Mouse (Mus musculus): Measurements from ENCODE around the gene Acox3.

Gene Acox3

DNA sequence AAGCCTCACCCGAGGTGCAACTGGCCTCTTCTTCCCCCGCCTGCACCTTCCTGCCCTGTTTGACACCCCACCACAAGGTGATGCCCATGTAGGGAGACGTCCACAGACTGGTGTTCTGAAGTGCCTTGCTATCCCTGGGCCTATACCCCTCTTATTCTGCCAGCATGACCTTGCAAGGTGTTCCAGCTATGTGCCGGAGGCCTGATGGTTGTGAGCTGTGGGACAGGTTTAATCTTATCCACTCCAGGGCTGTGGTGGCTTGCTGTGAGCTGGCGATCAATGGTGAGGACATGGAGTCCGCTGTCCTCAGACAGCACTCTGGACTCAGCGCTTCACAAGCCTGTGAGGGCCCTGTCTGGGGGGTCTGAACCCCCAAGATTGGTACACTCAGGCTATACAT is 27.5 kb downstream of the Acox3 start:
- no peak for DNase-seq (ENCODE audit: low read depth, low spot score)

DNA sequence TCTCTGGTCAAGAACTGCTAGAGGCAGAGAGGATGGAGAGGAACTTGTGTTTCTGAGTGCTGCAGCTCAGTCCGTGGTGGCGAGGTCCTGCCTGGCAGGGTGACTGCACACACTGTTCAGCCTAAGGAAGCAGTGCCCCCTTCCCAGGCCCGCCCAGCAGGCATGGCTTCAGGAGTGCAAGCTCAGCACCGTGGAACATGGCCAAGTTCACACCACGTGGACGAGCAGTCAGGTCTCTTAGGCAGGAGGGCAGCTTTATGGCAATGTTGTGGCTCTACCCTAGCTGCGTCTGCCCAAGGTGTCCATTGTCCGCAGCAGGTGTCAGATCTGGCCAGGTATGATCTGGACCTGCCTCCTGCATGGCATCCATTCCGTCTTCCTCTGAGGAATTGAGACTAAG is 28.3 kb downstream of the Acox3 start:
- DNase-seq (ENCODE audit: low read depth, low spot score), result no peak

DNA sequence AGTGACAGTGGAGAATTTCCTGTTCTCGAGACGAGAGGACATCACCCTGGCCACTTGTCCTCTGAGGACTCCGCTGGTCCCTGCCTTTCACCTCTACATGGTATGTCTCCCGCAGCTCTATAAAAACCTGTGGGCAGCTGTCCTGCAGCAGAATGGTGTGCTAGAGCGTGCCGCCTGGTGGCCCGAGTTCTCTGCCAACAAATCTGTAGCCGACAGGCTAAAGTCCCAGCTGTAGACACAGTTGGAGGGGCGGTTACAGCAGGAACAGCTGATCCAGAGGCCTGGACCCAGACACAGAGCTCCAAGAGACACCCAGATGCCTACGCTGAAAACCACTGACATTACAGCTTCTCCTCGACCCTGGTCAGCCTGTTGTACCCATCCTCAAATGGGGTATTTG is 29.1 kb downstream of the Acox3 start:
- DNase-seq (ENCODE audit: low read depth, low spot score), result no peak

- no peak for DNase-seq (ENCODE audit: low read depth, low spot score)
Observed at GRCm38 (mm10) chr5:35612722-35613121, 29.9 kb downstream of the Acox3 start.

GRCm38 (mm10) chr5:35616943-35617342 is 34.1 kb downstream of the Acox3 start:
- DNase-seq (ENCODE audit: low read depth, low spot score), result no peak

DNA sequence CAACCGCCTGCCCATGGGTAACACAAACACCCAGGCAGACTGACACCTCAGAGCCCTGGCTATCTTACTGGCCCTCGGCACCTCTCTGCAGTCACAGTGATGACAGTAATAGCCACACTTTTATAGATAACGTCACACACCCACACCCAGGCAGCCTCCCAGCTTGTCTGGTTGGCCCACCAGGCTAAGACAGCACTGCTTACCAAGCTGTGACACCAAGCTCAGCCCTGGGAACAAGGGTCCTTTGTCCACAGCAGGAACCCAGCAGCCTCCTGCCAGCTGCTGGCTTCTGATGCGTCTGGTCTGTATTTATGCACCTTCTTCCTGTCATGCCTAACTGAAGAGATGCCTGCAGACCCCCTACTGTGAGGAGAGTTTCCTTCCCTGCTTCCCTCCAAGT is 38.3 kb downstream of the Acox3 start:
- DNase-seq (ENCODE audit: low read depth, low spot score), result no peak

- DNase-seq (ENCODE audit: low read depth, low spot score), result no peak
Observed at GRCm38 (mm10) chr5:35623831-35624230, 41.0 kb downstream of the Acox3 start.

DNA sequence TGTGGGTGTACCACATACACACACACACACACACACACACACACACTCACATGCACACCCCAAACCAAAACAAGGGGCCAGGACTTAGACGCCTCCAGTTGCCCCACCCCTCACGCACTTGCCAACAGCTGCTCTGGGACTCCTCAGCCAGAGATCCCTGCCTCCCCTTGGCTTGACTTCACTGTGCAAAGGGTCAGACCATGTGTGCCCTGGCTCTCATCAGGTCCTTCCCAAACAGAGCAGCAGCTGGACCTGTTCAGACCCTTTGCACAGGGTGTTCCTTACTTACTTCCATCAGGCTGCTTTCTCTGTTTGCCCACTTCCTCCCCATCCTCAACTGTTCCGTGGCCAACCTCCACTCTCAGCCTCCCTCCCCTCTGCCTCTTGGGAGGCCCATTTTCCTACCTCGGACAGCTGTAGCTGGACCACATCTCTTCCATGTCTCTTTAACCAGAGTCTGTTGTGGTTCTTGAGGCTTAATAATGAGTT is 42.0 kb downstream of the Acox3 start:
- DNase-seq (ENCODE audit: low read depth, low spot score), result no peak

DNA sequence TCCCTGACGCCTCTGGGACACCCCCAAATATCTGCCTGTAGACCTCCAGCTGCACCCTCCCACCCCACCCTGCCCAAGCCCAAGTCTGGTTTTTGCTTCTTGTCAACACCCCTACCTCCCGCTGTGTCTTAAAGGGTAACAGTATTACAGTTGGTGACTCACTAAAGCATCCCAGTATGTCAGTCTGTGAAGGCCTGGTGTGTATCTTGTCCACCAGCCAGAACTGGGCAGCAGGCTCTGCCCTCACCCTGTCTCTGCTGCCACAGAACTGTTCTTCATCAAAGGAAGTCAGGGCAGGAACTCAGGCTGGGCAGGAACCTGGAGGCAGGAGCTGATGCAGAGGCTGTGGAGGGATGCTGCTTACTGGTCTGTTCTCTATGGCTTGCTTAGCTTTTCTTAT is 43.6 kb downstream of the Acox3 start:
- DNase-seq (ENCODE audit: low read depth, low spot score), result no peak

GRCm38 (mm10) chr5:35627307-35627840 is 44.5 kb downstream of the Acox3 start:
- no peak for DNase-seq (ENCODE audit: low read depth, low spot score)

DNA sequence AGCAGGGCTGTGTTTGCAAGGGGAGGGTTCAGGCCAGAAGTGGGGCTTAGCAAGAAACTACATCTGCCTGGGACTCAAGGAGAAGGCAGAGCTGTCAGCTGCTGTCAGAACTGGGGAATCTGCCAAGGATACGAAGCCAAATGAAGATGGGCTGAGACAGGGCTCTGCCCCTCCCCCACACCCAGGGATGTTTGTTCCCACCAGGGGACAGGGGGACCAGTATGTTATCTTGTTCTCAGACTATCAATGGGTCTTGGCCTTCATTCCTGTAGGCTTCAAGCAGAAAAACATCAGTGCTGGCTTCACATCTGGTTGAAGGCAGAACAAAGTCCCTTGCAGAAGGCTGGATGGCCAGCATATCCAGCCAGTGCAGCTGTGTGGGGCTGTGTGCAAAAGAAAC is 45.8 kb downstream of the Acox3 start:
- DNase-seq (ENCODE audit: low read depth, low spot score), result no peak

GRCm38 (mm10) chr5:35629333-35629732 is 46.5 kb downstream of the Acox3 start:
- DNase-seq (ENCODE audit: low read depth, low spot score), result no peak

DNA sequence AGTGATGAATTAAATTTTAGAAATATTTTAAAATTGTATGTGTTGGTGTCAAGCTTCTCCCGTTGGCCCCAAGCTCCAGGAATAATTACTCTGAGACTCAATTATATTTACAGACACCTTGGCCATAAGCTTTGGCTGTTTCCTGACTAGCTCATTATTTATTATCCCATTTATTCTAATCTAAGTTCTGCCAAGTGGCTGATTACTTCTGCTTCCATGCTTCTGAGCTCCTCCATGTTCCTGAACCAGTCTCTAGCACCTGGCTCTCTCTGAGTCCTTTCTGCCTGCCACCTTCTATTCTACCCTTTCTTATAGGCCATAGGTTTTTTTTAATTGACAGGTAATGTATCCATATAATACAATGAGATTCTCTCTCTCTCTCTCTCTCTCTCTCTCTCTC is 47.9 kb downstream of the Acox3 start:
- DNase-seq (ENCODE audit: low read depth, low spot score), result no peak

DNA sequence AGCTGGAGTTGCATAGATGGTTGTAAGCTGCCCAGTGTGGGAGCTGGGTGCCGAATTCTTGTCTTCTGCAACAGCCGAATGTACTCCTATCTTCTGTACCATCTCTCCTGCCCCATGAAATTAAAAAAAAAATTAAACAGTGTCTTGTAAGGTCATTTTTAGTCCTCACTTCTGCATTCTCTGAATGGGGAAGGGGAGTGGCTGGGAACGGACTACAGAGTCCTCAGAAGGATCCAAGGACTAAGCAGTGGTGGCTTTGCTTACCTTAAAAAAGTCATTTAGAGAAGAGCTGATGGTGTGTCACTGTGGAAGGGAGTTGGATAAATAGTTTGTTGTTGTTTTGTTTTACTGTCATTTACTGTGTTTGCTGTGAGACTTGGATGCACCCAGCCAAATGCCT is 48.4 kb downstream of the Acox3 start:
- DNase-seq (ENCODE audit: low read depth, low spot score), result no peak

DNA sequence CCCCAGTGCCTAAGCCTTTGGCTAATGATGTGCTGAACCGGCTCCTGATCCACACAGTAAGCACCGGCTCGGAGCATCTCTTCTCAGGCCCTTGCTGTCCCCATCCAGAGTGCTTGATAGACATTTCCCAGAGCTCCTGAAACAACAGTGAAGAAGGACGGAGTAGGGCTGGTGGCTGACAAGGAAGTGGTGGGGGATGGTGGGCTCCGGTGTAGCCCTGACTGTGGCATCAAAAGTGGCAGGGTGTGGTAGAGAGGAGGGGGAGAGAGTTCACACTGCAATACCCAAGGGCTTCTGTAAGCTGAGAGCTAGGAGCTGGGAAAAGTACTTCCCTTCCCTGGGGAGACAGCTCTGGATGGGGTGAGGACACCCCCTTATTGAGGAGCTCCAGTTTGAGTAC is 48.9 kb downstream of the Acox3 start:
- DNase-seq (ENCODE audit: low read depth, low spot score), result no peak

DNA sequence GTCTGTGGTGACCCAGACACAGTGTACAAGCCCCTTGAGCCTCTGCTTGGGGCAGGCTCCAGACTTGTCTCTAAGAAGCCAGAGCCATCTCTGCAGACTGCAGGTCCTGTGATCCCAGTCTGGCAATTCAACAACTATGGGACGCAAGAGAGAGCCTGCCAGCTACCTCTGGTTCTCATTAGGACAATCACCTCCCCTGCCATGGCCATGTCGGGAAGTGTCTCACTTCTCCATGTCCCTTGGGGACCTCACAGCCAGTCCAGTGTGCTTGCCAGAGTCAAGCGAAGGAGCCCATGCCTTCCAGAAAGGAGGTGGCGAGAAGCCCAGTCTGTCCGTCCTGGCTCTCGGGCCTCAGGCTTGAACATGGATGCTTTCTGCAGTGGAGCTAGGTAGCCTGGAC is 50.0 kb downstream of the Acox3 start:
- no peak for DNase-seq (ENCODE audit: low read depth, low spot score)

DNA sequence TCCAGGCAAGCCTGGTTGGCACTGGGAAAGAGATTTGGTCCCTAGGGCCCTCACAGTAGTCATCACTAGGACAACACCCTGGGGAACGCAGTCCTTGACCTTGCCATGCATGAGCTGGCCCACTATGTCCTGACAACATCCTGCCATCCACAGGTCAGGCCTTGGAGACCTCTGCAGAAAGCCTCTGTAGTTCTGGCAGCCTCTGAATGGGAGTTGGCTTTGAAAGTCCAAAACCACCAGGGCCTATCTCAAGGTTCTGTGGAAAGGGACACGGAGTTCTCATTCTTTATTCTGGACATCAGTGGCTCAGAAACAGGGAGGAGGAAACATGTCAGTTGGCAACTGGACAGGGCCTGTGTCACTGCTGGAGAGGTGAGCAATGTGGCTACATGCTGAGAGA is 53.2 kb downstream of the Acox3 start:
- DNase-seq (ENCODE audit: low read depth, low spot score), result no peak

DNA sequence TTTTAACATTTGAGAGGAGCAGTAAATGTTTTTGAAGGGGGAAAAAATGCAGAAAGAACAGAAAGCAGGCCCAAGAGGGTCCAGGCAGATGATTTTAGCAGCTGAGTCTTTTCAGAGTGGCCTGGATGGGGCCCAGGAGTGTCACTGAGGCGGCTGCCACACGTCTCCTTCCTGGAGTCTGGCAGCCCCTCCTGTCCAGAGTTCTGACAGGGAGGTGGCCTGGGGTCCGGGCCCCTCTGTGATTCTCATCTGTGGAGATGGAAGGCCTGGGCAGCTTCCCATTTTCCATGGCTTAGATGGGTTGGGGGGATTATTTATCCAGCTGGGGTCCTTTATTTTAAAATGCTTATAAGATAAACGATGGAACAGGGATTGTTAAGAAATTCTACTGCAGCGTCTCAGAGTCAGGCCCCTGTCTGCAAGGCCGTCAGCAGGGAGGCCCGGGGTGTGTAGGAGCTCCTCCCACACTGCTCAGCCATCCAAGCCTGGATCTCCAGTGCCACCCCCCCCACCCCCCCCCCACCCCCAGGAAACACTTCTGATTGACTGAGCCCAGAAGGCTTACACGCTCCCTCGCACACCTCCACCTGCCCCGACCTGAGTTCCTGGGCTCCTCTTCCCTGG is 59.2 kb downstream of the Acox3 start:
- no peak for DNase-seq (ENCODE audit: low read depth, low spot score)

- DNase-seq (ENCODE audit: low read depth, low spot score), result no peak
Observed at GRCm38 (mm10) chr5:35643401-35644048, 60.7 kb downstream of the Acox3 start.

DNA sequence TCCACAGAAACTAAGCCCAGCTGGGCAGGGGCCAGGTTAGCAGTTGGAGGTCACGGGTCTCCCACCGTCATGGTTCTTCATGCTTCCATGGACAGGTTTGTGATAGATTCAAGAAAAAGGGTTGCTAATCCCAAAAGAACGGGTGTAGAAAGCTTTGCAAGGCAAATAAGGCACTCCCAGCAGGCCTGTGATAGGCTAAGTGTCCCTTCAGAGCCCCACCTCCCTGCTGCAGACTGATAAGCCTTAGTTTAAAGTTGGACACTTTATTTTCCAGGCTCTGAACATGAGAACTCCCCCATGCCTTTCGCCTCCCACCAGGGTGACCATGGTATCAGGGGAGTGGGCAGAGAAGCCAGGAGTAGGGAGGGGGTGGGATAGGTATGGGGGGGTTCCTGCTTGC is 61.2 kb downstream of the Acox3 start:
- DNase-seq (ENCODE audit: low read depth, low spot score), result no peak

DNA sequence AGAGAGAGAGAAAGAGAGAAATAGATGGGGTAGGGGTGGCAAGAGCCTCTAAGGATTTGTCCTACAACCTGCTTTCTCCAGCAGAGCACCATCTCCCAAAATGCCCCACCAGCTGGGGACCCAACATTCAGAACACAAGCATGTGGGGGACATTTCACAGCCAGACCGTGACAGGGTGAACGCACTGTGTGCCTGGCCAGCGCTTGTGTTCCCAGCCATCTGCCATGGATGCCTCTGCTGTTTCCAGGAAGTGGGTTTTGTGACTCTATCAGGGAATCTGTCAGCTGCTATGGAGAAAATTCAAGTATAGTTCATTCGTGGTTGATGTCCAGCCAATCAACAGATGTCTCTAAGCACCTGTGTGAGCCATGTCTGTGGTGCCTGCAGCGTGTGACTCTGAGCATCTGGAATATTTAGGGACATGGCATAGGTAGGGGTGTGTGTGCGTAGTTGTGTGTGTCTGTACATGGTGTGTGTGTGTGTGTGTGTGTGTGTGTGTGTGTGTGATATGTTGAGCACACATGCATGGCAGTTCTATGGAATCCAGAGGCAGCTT is 63.2 kb downstream of the Acox3 start:
- no peak for DNase-seq (ENCODE audit: low read depth, low spot score)

DNA sequence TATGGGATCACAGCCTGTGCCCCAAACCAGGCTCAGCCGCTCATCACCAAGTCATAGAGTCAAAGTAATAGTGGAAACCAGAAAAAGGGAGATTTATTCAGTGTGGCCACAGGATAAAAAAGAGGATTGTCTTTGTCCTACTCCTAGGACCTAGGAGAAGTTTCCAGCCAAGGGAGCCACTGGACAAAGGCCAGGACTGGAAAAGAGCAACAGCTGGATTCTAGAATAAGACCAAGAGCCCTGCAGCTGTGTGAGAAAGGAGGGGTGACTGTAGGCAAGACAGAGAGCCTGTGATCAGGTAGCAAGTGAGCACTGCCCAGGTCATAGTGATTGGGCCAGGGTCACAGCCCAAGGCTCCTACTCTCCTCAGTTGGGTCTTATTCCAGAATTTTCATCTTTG is 64.1 kb downstream of the Acox3 start:
- no peak for DNase-seq (ENCODE audit: low read depth, low spot score)

DNA sequence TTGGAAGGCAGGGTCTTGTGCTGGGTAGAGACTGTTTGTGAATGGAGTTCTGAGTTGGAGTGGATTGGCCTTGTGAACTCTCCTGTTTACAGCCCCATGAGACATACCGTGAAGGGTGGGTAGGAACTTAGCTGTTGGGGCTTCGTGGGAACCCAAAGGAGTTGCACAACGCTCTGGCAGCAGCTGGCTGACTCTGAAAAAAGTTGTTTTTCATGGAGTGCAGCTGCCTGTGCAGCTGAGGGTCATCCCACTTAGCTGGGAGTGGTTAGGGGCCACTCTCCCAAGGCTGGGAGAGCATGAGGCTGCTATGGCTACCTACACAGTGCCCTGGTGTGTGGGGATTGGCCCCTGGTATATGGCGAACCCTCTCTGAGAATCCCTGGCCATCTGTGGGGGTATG is 64.7 kb downstream of the Acox3 start:
- no peak for DNase-seq (ENCODE audit: low read depth, low spot score)

Data from retina, postnatal 7 days (tissue).